Mouse (Mus musculus) MEL (cell line): Measurements from ENCODE around the gene Frmd4a. TPM values are rescaled to one million over a fixed set of nuclear protein-coding genes. Genes with fewer than 3 reads are reported as not detected.

Source experiments
- DNase-seq: peaks from one replicate; pipeline ENCODE4 v3.0.0; 2011; ENCODE audit warnings: low read depth, low spot score
- H3K27ac ChIP-seq: 2 replicates; pipeline ENCODE4 v1.5.1; 2012; ENCODE audit warnings: low read depth, mild to moderate bottlenecking, control low read depth, low read length, moderate library complexity; ENCODE audit not compliant: control insufficient read depth
- H3K27me3 ChIP-seq, 2 experiments: fragments of 150-350 bp in 1 of 2; sonication (generic) in 1 of 2; 2 replicates each; pipeline ENCODE4 v1.6.1; 2012; ENCODE audit warnings: low read length in 2 of 2, mild to moderate bottlenecking in 2 of 2, improper control_type of control experiment in 1 of 2, moderate library complexity in 1 of 2; ENCODE audit not compliant: insufficient read depth in 2 of 2, control insufficient read depth in 1 of 2
- H3K36me3 ChIP-seq, 2 experiments: 2 replicates each; pipeline ENCODE4 v1.6.1; 2012 to 2014; ENCODE audit warnings: low read length in 2 of 2, improper control_type of control experiment in 1 of 2, inconsistent platforms in 1 of 2, mild to moderate bottlenecking in 1 of 2; ENCODE audit not compliant: insufficient read depth in 2 of 2, control insufficient read depth in 1 of 2
- H3K4me1 ChIP-seq, 2 experiments: fragments of 150-350 bp in 1 of 2; sonication (generic) in 1 of 2; 2 replicates each; pipeline ENCODE4 v1.6.1; 2012; ENCODE audit warnings: low read length in 2 of 2, improper control_type of control experiment in 1 of 2, mild to moderate bottlenecking in 1 of 2; ENCODE audit not compliant: insufficient read depth in 2 of 2, control insufficient read depth in 1 of 2
- H3K4me3 ChIP-seq, 2 experiments: fragments of 150-350 bp in 1 of 2; sonication (generic) in 1 of 2; 2 replicates each; pipeline ENCODE4 v1.5.1; 2012; ENCODE audit warnings: low read depth in 2 of 2, low read length in 2 of 2, mild to moderate bottlenecking in 2 of 2, moderate library complexity in 2 of 2, control low read depth in 1 of 2, improper control_type of control experiment in 1 of 2; ENCODE audit not compliant: control insufficient read depth in 1 of 2, insufficient read depth in 1 of 2
- H3K79me2 ChIP-seq: 2 replicates; pipeline ENCODE4 v1.6.1; 2012; ENCODE audit warnings: mild to moderate bottlenecking, low read length, moderate library complexity; ENCODE audit not compliant: control insufficient read depth, poor library complexity, insufficient read depth
- H3K9ac ChIP-seq: 2 replicates; pipeline ENCODE4 v1.6.1; 2012; ENCODE audit warnings: low read depth, mild to moderate bottlenecking, control low read depth, low read length, moderate library complexity; ENCODE audit not compliant: control insufficient read depth, poor library complexity, severe bottlenecking
- H3K9me3 ChIP-seq: fragments of 150-350 bp; sonication (generic); replicated peaks from 2 replicates; pipeline ENCODE4 v1.6.1; 2012; ENCODE audit warnings: mild to moderate bottlenecking, low read length, improper control_type of control experiment, moderate library complexity; ENCODE audit not compliant: insufficient read depth
- CHD1 ChIP-seq: IDR thresholded peaks from 2 replicates; pipeline ENCODE4 v1.6.1; 2012; ENCODE audit warnings: low read depth, mild to moderate bottlenecking, inconsistent platforms, low read length, improper control_type of control experiment
- CTCF ChIP-seq, 3 experiments: IDR thresholded peaks in 2 of 3; conservative IDR thresholded peaks in 1 of 3; 2 replicates each; pipeline ENCODE4 v1.5.1; 2011 to 2012; ENCODE audit warnings: low read length in 3 of 3, low read depth in 2 of 3, mild to moderate bottlenecking in 2 of 3, improper control_type of control experiment in 1 of 3, inconsistent platforms in 1 of 3, mixed read lengths in 1 of 3, moderate library complexity in 1 of 3; ENCODE audit not compliant: control insufficient read depth in 1 of 3, insufficient read depth in 1 of 3, poor library complexity in 1 of 3, severe bottlenecking in 1 of 3
- ELF1 ChIP-seq: IDR thresholded peaks from 2 replicates; pipeline ENCODE4 v1.6.1; 2014; ENCODE audit warnings: low read depth, mild to moderate bottlenecking, inconsistent platforms, low read length, improper control_type of control experiment, moderate library complexity
- GABPA ChIP-seq: IDR thresholded peaks from 2 replicates; pipeline ENCODE4 v1.6.1; 2012; ENCODE audit warnings: low read depth, mild to moderate bottlenecking, inconsistent platforms, low read length, improper control_type of control experiment, moderate library complexity
- HCFC1 ChIP-seq: IDR thresholded peaks from 2 replicates; pipeline ENCODE4 v1.6.1; 2012; ENCODE audit warnings: low read depth, mild to moderate bottlenecking, inconsistent platforms, low read length, improper control_type of control experiment, moderate library complexity
- JUND ChIP-seq: IDR thresholded peaks from 2 replicates; pipeline ENCODE4 v1.6.1; 2011; ENCODE audit warnings: low read depth, mild to moderate bottlenecking, improper control_type of control experiment, low read length
- MAX ChIP-seq: IDR thresholded peaks from 2 replicates; pipeline ENCODE4 v1.6.1; 2011; ENCODE audit warnings: low read length, improper control_type of control experiment
- MXI1 ChIP-seq: IDR thresholded peaks from 2 replicates; pipeline ENCODE4 v1.6.1; 2011; ENCODE audit warnings: mild to moderate bottlenecking, low read depth, low read length, improper control_type of control experiment
- MYB ChIP-seq: IDR thresholded peaks from 2 replicates; pipeline ENCODE4 v1.6.1; 2011; ENCODE audit warnings: mild to moderate bottlenecking, low read depth, low read length, improper control_type of control experiment
- NELFE ChIP-seq: IDR thresholded peaks from 2 replicates; pipeline ENCODE4 v1.6.1; 2011; ENCODE audit warnings: low read depth, low read length, improper control_type of control experiment
- POLR2AphosphoS5 ChIP-seq: IDR thresholded peaks from 2 replicates; pipeline ENCODE4 v1.6.1; 2012; ENCODE audit warnings: low read depth, borderline replicate concordance, mild to moderate bottlenecking, inconsistent platforms, low read length, moderate library complexity, mixed read lengths
- RCOR1 ChIP-seq: IDR thresholded peaks from 2 replicates; pipeline ENCODE4 v1.6.1; 2012; ENCODE audit warnings: low read depth, mild to moderate bottlenecking, inconsistent platforms, low read length, improper control_type of control experiment
- SIN3A ChIP-seq: IDR thresholded peaks from 2 replicates; pipeline ENCODE4 v1.6.1; 2012; ENCODE audit warnings: low read length, improper control_type of control experiment, inconsistent platforms
- SMC3 ChIP-seq: IDR thresholded peaks from 2 replicates; pipeline ENCODE4 v1.6.1; 2011; ENCODE audit warnings: low read depth, low read length, improper control_type of control experiment
- TAL1 ChIP-seq: IDR thresholded peaks from 2 replicates; pipeline ENCODE4 v1.6.1; 2012; ENCODE audit warnings: mild to moderate bottlenecking, inconsistent platforms, low read length, moderate library complexity, mixed read lengths
- UBTF ChIP-seq: IDR thresholded peaks from 2 replicates; pipeline ENCODE4 v1.6.1; 2012; ENCODE audit warnings: low read depth, mild to moderate bottlenecking, inconsistent platforms, low read length, improper control_type of control experiment, moderate library complexity, borderline replicate concordance; ENCODE audit not compliant: insufficient read depth
- USF1 ChIP-seq: IDR thresholded peaks from 2 replicates; pipeline ENCODE4 v1.6.1; 2014; ENCODE audit warnings: low read depth, mild to moderate bottlenecking, inconsistent platforms, low read length, improper control_type of control experiment, moderate library complexity
- ZMIZ1 ChIP-seq: IDR thresholded peaks from 2 replicates; pipeline ENCODE4 v1.6.1; 2012; ENCODE audit warnings: low read depth, mild to moderate bottlenecking, inconsistent platforms, low read length, improper control_type of control experiment, moderate library complexity
- polyA plus RNA-seq, 2 experiments: library from polyadenylated mRNA; stranded (reverse) in 1 of 2; unstranded in 1 of 2; fragments of >175 nt in 1 of 2; fragments of >200 nt in 1 of 2; gene quantifications; 2 replicates each; pipeline versions ENCODE4 v1.2.1 to v1.2.4; 2012; ENCODE audit warnings: low replicate concordance in 2 of 2, low read depth in 1 of 2; ENCODE audit not compliant: insufficient read length in 2 of 2, insufficient read depth in 1 of 2, missing spikeins in 1 of 2
- total RNA-seq: library from RNA; depleted of rRNA; stranded (reverse); fragments of 300-350 nt; gene quantifications from 2 replicates; pipeline ENCODE4 v1.2.3, GENCODE M21; 2012

Gene Frmd4a
- total and polyA plus RNA-seq, 3 experiments = 6.4 to 14.4 TPM; not detected in 1

DNA sequence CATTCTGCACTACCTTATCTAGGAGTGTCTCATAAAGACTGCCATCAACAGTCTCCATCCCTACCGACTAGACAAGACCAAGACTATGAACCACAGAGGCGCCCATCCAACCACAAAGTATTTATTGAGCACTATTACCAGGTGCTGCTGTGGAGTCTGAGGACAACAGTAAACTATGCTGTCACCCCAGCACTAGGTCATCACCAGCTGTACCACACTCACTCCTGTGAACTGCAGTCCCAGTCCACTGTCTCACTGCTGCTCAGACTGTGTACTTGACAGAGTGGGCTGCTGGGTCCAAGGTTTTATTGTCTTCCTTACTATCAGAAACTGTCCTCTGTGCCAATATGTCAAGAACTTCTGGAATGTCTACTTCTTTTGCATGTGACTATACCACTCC lies 611.4 kb downstream of the Frmd4a start:
- H3K4me3 ChIP-seq = no peak overlapping the region
- no peaks in the 10 kb centered on the region for H3K27me3 ChIP-seq
- H3K9me3 ChIP-seq = no peaks in the 10 kb centered on the region
- no peak for TF ChIP-seq ELF1
- TF ChIP-seq HCFC1 = no peak
- TF ChIP-seq JUND = no peak
- no peak for TF ChIP-seq SMC3
- no peak for TF ChIP-seq NELFE
- no peak for TF ChIP-seq POLR2AphosphoS5
- peaks cover 0 to 17% of the 10 kb centered on the region in 2 experiments; a peak in 2 of 4 replicates for H3K36me3 ChIP-seq
- H3K4me1 ChIP-seq = no peaks in the 10 kb centered on the region
- no peak overlapping the region for H3K9ac ChIP-seq
- no peak overlapping the region for H3K27ac ChIP-seq
- DNase-seq = no peak
- no peaks in the 10 kb centered on the region for H3K79me2 ChIP-seq

DNA sequence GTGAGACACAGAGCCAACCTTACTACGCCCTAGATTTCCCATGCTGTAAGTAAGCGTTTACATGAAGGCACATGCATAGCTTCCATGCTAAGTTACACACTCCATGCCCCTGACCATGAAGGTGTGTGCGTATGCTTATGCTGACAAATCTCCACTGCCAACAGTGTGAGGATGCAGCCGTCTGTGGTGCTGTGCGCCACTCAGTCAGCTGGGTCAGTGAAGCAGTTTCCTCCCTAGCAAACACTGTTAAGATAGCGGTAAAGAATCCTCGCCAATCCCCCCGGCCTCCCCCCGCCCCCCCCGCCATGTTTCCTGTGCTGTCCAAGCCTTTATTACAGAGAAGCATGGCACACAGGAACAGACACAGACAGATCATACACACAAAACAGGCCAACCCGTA lies 612.0 kb downstream of the Frmd4a start:
- Histone ChIP-seq H3K36me3 (peaks cover 0 to 19% of the 10 kb centered on the region in 2 experiments; a peak in 2 of 4 replicates), H3K4me3 (no peak overlapping the region), H3K27me3 (no peaks in the 10 kb centered on the region), H3K27ac (no peak overlapping the region), H3K4me1 (no peaks in the 10 kb centered on the region), H3K9me3 (no peaks in the 10 kb centered on the region), H3K79me2 (no peaks in the 10 kb centered on the region), H3K9ac (no peak overlapping the region)
- no peak for DNase-seq
- no peak for TF ChIP-seq UBTF
- no peak for TF ChIP-seq MAX
- no peak for TF ChIP-seq ZMIZ1
- TF ChIP-seq GABPA = no peak
- TF ChIP-seq CTCF (IDR thresholded peaks at IDR 0.05 in 2 of 3, conservative IDR thresholded peaks at IDR 0.05 in 1 of 3; ENCODE audit: control insufficient read depth in 1 of 3, insufficient read depth in 1 of 3, low read depth in 2 of 3, low read length in 3 of 3, poor library complexity in 1 of 3, severe bottlenecking in 1 of 3) = no peak
- no peak for TF ChIP-seq SIN3A
- TF ChIP-seq MXI1 = no peak
- no peak for TF ChIP-seq CHD1
- no peak for TF ChIP-seq USF1
- no peak for TF ChIP-seq RCOR1
- TF ChIP-seq TAL1 = no peak
- TF ChIP-seq MYB = no peak
